Mouse (Mus musculus): ENCODE data around the gene Arrdc2. TPM values are rescaled to one million over a fixed set of nuclear protein-coding genes. Genes with fewer than 3 reads are reported as not detected.

Gene Arrdc2
- total RNA-seq (2015; ENCODE audit: low replicate concordance): 15.0 and 25.7 TPM in 2 replicates
- 18.1 and 30.8 TPM in 2 replicates for total RNA-seq (2017; ENCODE audit: low replicate concordance)

GRCm38 (mm10) chr8:70839408-70840351 lies at the start of gene Arrdc2:
Gene Arrdc2, minus strand, starts transcription at chr8:70839720.
- peak; percentile 61 for ATAC-seq (replicated peaks; ENCODE audit: low FRiP score, poor library complexity, severe bottlenecking)

- ATAC-seq (replicated peaks; ENCODE audit: low FRiP score, poor library complexity, severe bottlenecking): 0 out of 2 replicates have a peak, but pooled peaks have one; percentile 43
Measured at GRCm38 (mm10) chr8:70887669-70888068, 48.1 kb upstream of the Arrdc2 start.

GRCm38 (mm10) chr8:70885612-70886011 lies 46.1 kb upstream of the Arrdc2 start:
- no peak for ATAC-seq (replicated peaks; ENCODE audit: low FRiP score, poor library complexity, severe bottlenecking)

- no peak for ATAC-seq (replicated peaks; ENCODE audit: low FRiP score, poor library complexity, severe bottlenecking)
Measured at GRCm38 (mm10) chr8:70884683-70885082, 45.2 kb upstream of the Arrdc2 start.

- no peak for ATAC-seq (replicated peaks; ENCODE audit: low FRiP score, poor library complexity, severe bottlenecking)
Measured at GRCm38 (mm10) chr8:70884186-70884585, 44.7 kb upstream of the Arrdc2 start.

- no peak for ATAC-seq (replicated peaks; ENCODE audit: low FRiP score, poor library complexity, severe bottlenecking)
Measured at GRCm38 (mm10) chr8:70880546-70880945, 41.0 kb upstream of the Arrdc2 start.

- no peak for ATAC-seq (replicated peaks; ENCODE audit: low FRiP score, poor library complexity, severe bottlenecking)
Measured at GRCm38 (mm10) chr8:70880126-70880525, 40.6 kb upstream of the Arrdc2 start.

GRCm38 (mm10) chr8:70879500-70879899 lies 40.0 kb upstream of the Arrdc2 start:
- ATAC-seq (replicated peaks; ENCODE audit: low FRiP score, poor library complexity, severe bottlenecking): no peak

- ATAC-seq (replicated peaks; ENCODE audit: low FRiP score, poor library complexity, severe bottlenecking): no peak
Measured at GRCm38 (mm10) chr8:70878178-70878577, 38.7 kb upstream of the Arrdc2 start.

GRCm38 (mm10) chr8:70876382-70876781 lies 36.9 kb upstream of the Arrdc2 start:
- no peak for ATAC-seq (replicated peaks; ENCODE audit: low FRiP score, poor library complexity, severe bottlenecking)

GRCm38 (mm10) chr8:70874441-70874840 lies 34.9 kb upstream of the Arrdc2 start:
- ATAC-seq (replicated peaks; ENCODE audit: low FRiP score, poor library complexity, severe bottlenecking): no peak

- peak; percentile 81 for ATAC-seq (replicated peaks; ENCODE audit: low FRiP score, poor library complexity, severe bottlenecking)
Measured at GRCm38 (mm10) chr8:70873364-70873985, 34.0 kb upstream of the Arrdc2 start, which contains the start of gene Ccdc124. Gene Ccdc124, minus strand, starts transcription at chr8:70873935.

- no peak for ATAC-seq (replicated peaks; ENCODE audit: low FRiP score, poor library complexity, severe bottlenecking)
Measured at GRCm38 (mm10) chr8:70872643-70873363, 33.3 kb upstream of the Arrdc2 start.

GRCm38 (mm10) chr8:70871195-70871807 lies 31.8 kb upstream of the Arrdc2 start:
- no peak for ATAC-seq (replicated peaks; ENCODE audit: low FRiP score, poor library complexity, severe bottlenecking)

GRCm38 (mm10) chr8:70869601-70870041 lies 30.1 kb upstream of the Arrdc2 start:
- peak; percentile 42; the same call in 1 of the 2 replicates for ATAC-seq (replicated peaks; ENCODE audit: low FRiP score, poor library complexity, severe bottlenecking)

GRCm38 (mm10) chr8:70869199-70869571 lies 29.7 kb upstream of the Arrdc2 start:
- ATAC-seq (replicated peaks; ENCODE audit: low FRiP score, poor library complexity, severe bottlenecking): no peak

GRCm38 (mm10) chr8:70868559-70869198 lies 29.2 kb upstream of the Arrdc2 start:
- peak; percentile 49 for ATAC-seq (replicated peaks; ENCODE audit: low FRiP score, poor library complexity, severe bottlenecking)

GRCm38 (mm10) chr8:70866566-70866965 lies 27.0 kb upstream of the Arrdc2 start:
- ATAC-seq (replicated peaks; ENCODE audit: low FRiP score, poor library complexity, severe bottlenecking): no peak

- no peak for ATAC-seq (replicated peaks; ENCODE audit: low FRiP score, poor library complexity, severe bottlenecking)
Measured at GRCm38 (mm10) chr8:70866001-70866520, 26.5 kb upstream of the Arrdc2 start.

All from erythroblast, adult 5-6 weeks (primary cell).